Mouse (Mus musculus) hindbrain, embryonic 16.5 days (tissue): ENCODE measurements around the gene E2f3. TPM values are rescaled to one million over a fixed set of nuclear protein-coding genes. Genes with fewer than 3 reads are reported as not detected.
A peak's percentile ranks its signal among the peaks of the same experiment; 100 is the strongest.

Experiments
- ATAC-seq: fragments of 200-750 bp; cut with Nextera tagmentation; 2 replicates; pipeline ENCODE4 v1.8.0; 2017; ENCODE audit warnings: moderate TSS enrichment, moderate library complexity
- H3K27ac ChIP-seq: fragments of 300-500 bp; sonication (generic); 2 replicates; pipeline ENCODE4 v1.5.1; 2014; ENCODE audit warnings: low read depth, mild to moderate bottlenecking, control low read depth, low read length, moderate library complexity
- H3K27me3 ChIP-seq: fragments of 300-500 bp; sonication (generic); replicated peaks from 2 replicates; pipeline ENCODE4 v1.6.1; 2014; ENCODE audit warnings: low read length; ENCODE audit not compliant: control insufficient read depth, insufficient read depth
- H3K36me3 ChIP-seq: fragments of 300-500 bp; sonication (generic); 2 replicates; pipeline ENCODE4 v1.6.1; 2014; ENCODE audit warnings: mild to moderate bottlenecking, low read length, moderate library complexity, mixed read lengths; ENCODE audit not compliant: control insufficient read depth, insufficient read depth
- H3K4me1 ChIP-seq: fragments of 300-500 bp; sonication (generic); 2 replicates; pipeline ENCODE4 v1.6.1; 2014; ENCODE audit warnings: low read depth, low read length; ENCODE audit not compliant: control insufficient read depth, insufficient read depth
- H3K4me2 ChIP-seq: fragments of 300-500 bp; sonication (generic); 2 replicates; pipeline ENCODE4 v1.6.1; 2014; ENCODE audit warnings: mild to moderate bottlenecking, low read length, control low read depth, moderate library complexity
- H3K4me3 ChIP-seq: fragments of 300-500 bp; sonication (generic); 2 replicates; pipeline ENCODE4 v1.5.1; 2014; ENCODE audit warnings: mild to moderate bottlenecking, low read length, control low read depth, moderate library complexity
- H3K9ac ChIP-seq: fragments of 300-500 bp; sonication (generic); 2 replicates; pipeline ENCODE4 v1.6.1; 2014; ENCODE audit warnings: low read depth, mild to moderate bottlenecking, control low read depth, low read length, moderate library complexity
- H3K9me3 ChIP-seq: fragments of 300-500 bp; sonication (generic); 2 replicates; pipeline ENCODE4 v1.6.1; 2014; ENCODE audit warnings: mild to moderate bottlenecking, low read length, moderate library complexity; ENCODE audit not compliant: control insufficient read depth
- WGBS: fragments of 180-500 bp; shearing (Covaris S2); extraction: QIAGEN DNeasy Blood & Tissue Kit; methylation state at CpG from one replicate; pipeline ENCODE4 v1.1.7; 2014; 5-methylcytosine and 5-hydroxymethylcytosine counted together
- polyA plus RNA-seq: library from polyadenylated mRNA; unstranded; fragments of >200 nt; fragmentation: Nextera tagmentation; extraction: Ambion mirVana; gene quantifications from 2 replicates; pipeline ENCODE4 v1.2.1, GENCODE M21; 2015

Gene E2f3
- polyA plus RNA-seq, 1 experiment from 2014 or later = 4.2 TPM

DNA sequence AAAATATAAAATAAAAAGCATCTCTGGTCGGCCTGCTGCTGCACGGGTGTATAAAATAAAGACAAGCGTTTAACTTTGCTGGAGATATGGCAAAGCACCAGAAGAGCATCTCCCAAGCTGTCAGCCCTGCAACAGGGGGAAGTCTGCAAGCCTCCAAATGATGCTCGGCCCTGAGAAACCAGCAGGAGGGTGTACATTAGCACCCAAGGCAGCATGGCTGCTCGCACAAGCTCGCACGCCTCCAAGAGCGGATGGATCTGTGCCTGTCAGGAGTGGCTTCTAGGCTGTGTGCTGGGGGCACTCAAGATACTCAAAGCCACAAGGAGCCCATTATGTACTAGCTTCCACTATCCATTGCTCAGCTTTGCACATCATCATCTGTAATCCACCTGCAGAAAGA is 39.8 kb downstream of the E2f3 start:
- WGBS = 85% methylated on average over 8 of the region's 8 CpGs
- H3K9me3 ChIP-seq = peaks cover under 1% of the 10 kb centered on the region; the same call in 1 of the 2 replicates
- no peak overlapping the region for H3K9ac ChIP-seq
- no peak overlapping the region for H3K4me3 ChIP-seq
- no peak for ATAC-seq
- no peak overlapping the region for H3K27ac ChIP-seq
- H3K4me2 ChIP-seq = no peak overlapping the region
- no peaks in the 10 kb centered on the region for H3K27me3 ChIP-seq
- H3K4me1 ChIP-seq = no peaks in the 10 kb centered on the region
- H3K36me3 ChIP-seq = peaks cover 5% of the 10 kb centered on the region; the same call in 1 of the 2 replicates

- 80% methylated on average over 9 of the region's 9 CpGs for WGBS
- Histone ChIP-seq H3K9ac (no peak overlapping the region), H3K4me1 (no peaks in the 10 kb centered on the region), H3K27me3 (no peaks in the 10 kb centered on the region), H3K4me2 (no peak overlapping the region), H3K9me3 (no peaks in the 10 kb centered on the region), H3K4me3 (no peak overlapping the region), H3K27ac (no peak overlapping the region), H3K36me3 (0 out of 2 replicates have a peak, but pooled peaks cover 5% of the 10 kb centered on the region)
- no peak for ATAC-seq
These were observed 40.8 kb downstream of the E2f3 start for GRCm38 (mm10) chr13:29944915-29945570.

- Histone ChIP-seq H3K4me1 (no peaks in the 10 kb centered on the region), H3K27ac (no peak overlapping the region), H3K9me3 (no peaks in the 10 kb centered on the region), H3K36me3 (no peaks in the 10 kb centered on the region), H3K27me3 (no peaks in the 10 kb centered on the region), H3K4me3 (no peak overlapping the region), H3K9ac (no peak overlapping the region), H3K4me2 (no peak overlapping the region)
- 71% methylated on average over 8 of the region's 8 CpGs for WGBS
- ATAC-seq = 0 out of 2 replicates have a peak, but pooled peaks have one; percentile 32
These were observed 41.4 kb downstream of the E2f3 start for GRCm38 (mm10) chr13:29944493-29944892.

GRCm38 (mm10) chr13:29943541-29944039 is 42.3 kb downstream of the E2f3 start:
- 72% methylated on average over 3 of the region's 3 CpGs for WGBS
- H3K4me2 ChIP-seq = no peak overlapping the region
- ATAC-seq = peak; percentile 59; the same call in 1 of the 2 replicates
- no peak overlapping the region for H3K9ac ChIP-seq
- no peak overlapping the region for H3K27ac ChIP-seq
- H3K9me3 ChIP-seq = no peaks in the 10 kb centered on the region
- no peak overlapping the region for H3K4me3 ChIP-seq
- H3K4me1 ChIP-seq = no peaks in the 10 kb centered on the region
- no peaks in the 10 kb centered on the region for H3K36me3 ChIP-seq
- H3K27me3 ChIP-seq = no peaks in the 10 kb centered on the region

- H3K4me1 ChIP-seq = no peaks in the 10 kb centered on the region
- no peak overlapping the region for H3K27ac ChIP-seq
- no peaks in the 10 kb centered on the region for H3K36me3 ChIP-seq
- 93% methylated on average over 7 of the region's 7 CpGs for WGBS
- no peak for ATAC-seq
- H3K27me3 ChIP-seq = no peaks in the 10 kb centered on the region
- no peak overlapping the region for H3K9ac ChIP-seq
- H3K9me3 ChIP-seq = no peaks in the 10 kb centered on the region; the same call in 1 of the 2 replicates
- no peak overlapping the region for H3K4me3 ChIP-seq
- H3K4me2 ChIP-seq = no peak overlapping the region
These were observed 45.8 kb downstream of the E2f3 start for GRCm38 (mm10) chr13:29940071-29940470.

DNA sequence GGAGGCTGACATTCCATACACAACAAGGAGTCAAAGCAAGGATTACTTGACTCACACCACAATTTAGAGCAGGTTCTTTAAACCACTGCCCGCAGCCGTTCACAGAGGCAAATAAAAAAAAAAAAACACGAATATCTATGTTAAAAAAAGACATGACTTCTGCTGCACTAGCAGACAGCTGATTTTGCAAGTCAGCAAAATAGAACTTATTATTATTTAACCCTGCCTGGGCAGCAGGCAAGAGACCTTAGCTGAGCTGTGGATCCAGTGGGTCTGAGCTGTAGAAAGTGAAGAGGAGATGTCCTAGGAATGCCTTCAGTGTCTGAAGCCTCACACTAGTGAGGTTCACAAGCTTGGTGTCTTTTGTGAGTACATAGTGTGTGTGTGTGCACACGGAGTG is 46.5 kb downstream of the E2f3 start:
- ATAC-seq = no peak
- Histone ChIP-seq H3K4me3 (no peak overlapping the region), H3K36me3 (no peaks in the 10 kb centered on the region), H3K9me3 (no peaks in the 10 kb centered on the region; the same call in 1 of the 2 replicates), H3K9ac (no peak overlapping the region), H3K27ac (no peak overlapping the region), H3K4me2 (no peak overlapping the region), H3K4me1 (no peaks in the 10 kb centered on the region), H3K27me3 (no peaks in the 10 kb centered on the region)
- 86% methylated on average over 4 of the region's 4 CpGs for WGBS

- Histone ChIP-seq H3K36me3 (no peaks in the 10 kb centered on the region), H3K4me2 (no peak overlapping the region), H3K27ac (no peak overlapping the region), H3K4me3 (no peak overlapping the region), H3K9ac (no peak overlapping the region), H3K27me3 (no peaks in the 10 kb centered on the region), H3K9me3 (no peaks in the 10 kb centered on the region; the same call in 1 of the 2 replicates), H3K4me1 (no peaks in the 10 kb centered on the region)
- ATAC-seq = no peak
- 83% methylated on average over 6 of the region's 6 CpGs for WGBS
These were observed 47.1 kb downstream of the E2f3 start for GRCm38 (mm10) chr13:29938776-29939175.

- ATAC-seq = no peak
- 70% methylated on average over 3 of the region's 3 CpGs for WGBS
- Histone ChIP-seq H3K4me1 (no peaks in the 10 kb centered on the region), H3K36me3 (no peaks in the 10 kb centered on the region), H3K4me3 (no peak overlapping the region), H3K9me3 (no peaks in the 10 kb centered on the region), H3K4me2 (no peak overlapping the region), H3K27me3 (no peaks in the 10 kb centered on the region), H3K27ac (no peak overlapping the region), H3K9ac (no peak overlapping the region)
These were observed 59.7 kb downstream of the E2f3 start for GRCm38 (mm10) chr13:29926168-29926567.

DNA sequence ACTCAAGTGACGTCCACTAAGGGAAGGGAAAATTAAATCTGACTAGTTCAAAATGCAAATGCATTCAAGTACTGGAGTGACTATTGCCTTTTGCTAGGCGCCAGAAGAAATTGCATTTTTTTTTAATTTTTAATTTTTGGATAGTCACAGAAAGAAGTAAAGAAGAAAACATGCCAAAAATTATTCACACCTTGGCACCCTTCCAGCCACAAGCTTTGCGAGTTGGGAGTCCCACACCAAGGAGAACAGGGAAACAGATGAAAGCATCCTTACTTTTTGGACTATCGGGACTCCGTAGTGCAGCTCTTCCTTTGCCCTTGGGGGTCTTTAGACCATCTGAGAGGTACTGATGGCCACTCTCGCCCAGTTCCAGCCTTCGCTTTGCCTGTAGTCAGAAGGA is 66.0 kb downstream of the E2f3 start:
- no peaks in the 10 kb centered on the region for H3K27me3 ChIP-seq
- H3K4me2 ChIP-seq = no peak overlapping the region
- no peak for ATAC-seq
- H3K27ac ChIP-seq = no peak overlapping the region
- H3K4me1 ChIP-seq = no peaks in the 10 kb centered on the region
- no peak overlapping the region for H3K4me3 ChIP-seq
- 84% methylated on average over 7 of the region's 7 CpGs for WGBS
- H3K9ac ChIP-seq = no peak overlapping the region
- no peaks in the 10 kb centered on the region for H3K36me3 ChIP-seq
- no peaks in the 10 kb centered on the region for H3K9me3 ChIP-seq
